10 mouse cellular contexts compared by ENCODE assay signal in genomic region chr17:30844321-30844791, GRCm38 (mm10). TPM values are rescaled to one million over a fixed set of nuclear protein-coding genes. Genes with fewer than 3 reads are reported as not detected.
DNase-seq lines count a peak whose midpoint lies in the region; ATAC-seq and TF ChIP-seq lines count a peak whose summit lies in the region.
"Had no signal": no experiment of that assay in that cellular context is flagged by ENCODE, and none has a peak within 500 bp of the region (broad histone marks: within the 10 kb centered on the region; RNA-seq: fewer than 3 reads in every experiment).

No protein-coding gene starts in this region.

- no peaks in the 10 kb centered on the region for H3K27me3 ChIP-seq in kidney, adult 2 months (replicated peaks; ENCODE audit: control insufficient read depth, insufficient read depth, low read length)
- H3K27me3 ChIP-seq in midbrain, embryonic 14.5 days (ENCODE audit: control insufficient read depth, insufficient read depth, low read length) = no peaks in the 10 kb centered on the region
- no peaks in the 10 kb centered on the region for H3K27me3 ChIP-seq in hindbrain, embryonic 13.5 days
- no peaks in the 10 kb centered on the region for H3K27me3 ChIP-seq in midbrain, embryonic 16.5 days (ENCODE audit: control insufficient read depth, insufficient read depth, low read depth, low read length)

- intact Hi-C loops in left cerebral cortex, postnatal 4 days (cut with DNase I) = no loop called here

- H3K9me3 ChIP-seq in midbrain, embryonic 14.5 days (ENCODE audit: control insufficient read depth, low read length) = no peaks in the 10 kb centered on the region
- H3K9me3 ChIP-seq in hindbrain, embryonic 13.5 days = no peaks in the 10 kb centered on the region
- H3K9me3 ChIP-seq in midbrain, embryonic 16.5 days (replicated peaks; ENCODE audit: control insufficient read depth, low read length, poor library complexity, severe bottlenecking) = no peaks in the 10 kb centered on the region

- DNase-seq in kidney, adult 2 months = peak; percentile 46
- DNase-seq in kidney, adult 11 months = no peak
- peak; percentile 40 for DNase-seq in adipocyte (ENCODE audit: low spot score)
- peak; percentile 45 for DNase-seq in cerebellum, adult 9-11 months
- peak; percentile 59 for DNase-seq in left cerebral cortex, postnatal 4 days
- DNase-seq in midbrain, embryonic 14.5 days = no peak

- H3K9ac ChIP-seq in midbrain, embryonic 14.5 days (replicated peaks; ENCODE audit: low read length) = no peak overlapping the region
- H3K9ac ChIP-seq in hindbrain, embryonic 13.5 days = no peak overlapping the region
- no peak overlapping the region for H3K9ac ChIP-seq in midbrain, embryonic 16.5 days (ENCODE audit: low read depth, low read length)

- no peaks in the 10 kb centered on the region for H3K4me1 ChIP-seq in kidney, adult 2 months (ENCODE audit: control insufficient read depth, insufficient read depth, low read length)
- peaks cover 7% of the 10 kb centered on the region; the same call in 1 of the 2 replicates for H3K4me1 ChIP-seq in midbrain, embryonic 14.5 days (ENCODE audit: control insufficient read depth, insufficient read depth, low read length)
- H3K4me1 ChIP-seq in hindbrain, embryonic 13.5 days (replicated peaks) = peaks cover 6% of the 10 kb centered on the region
- peaks cover 2% of the 10 kb centered on the region; the same call in 1 of the 2 replicates for H3K4me1 ChIP-seq in midbrain, embryonic 16.5 days (ENCODE audit: control insufficient read depth, insufficient read depth, low read length)

- no peak for ATAC-seq in midbrain, embryonic 14.5 days (ENCODE audit: low FRiP score, low TSS enrichment)
- ATAC-seq in hindbrain, embryonic 13.5 days (ENCODE audit: low FRiP score) = no peak
- no peak for ATAC-seq in midbrain, embryonic 16.5 days

- H3K36me3 ChIP-seq in kidney, adult 2 months (ENCODE audit: control insufficient read depth, insufficient read depth, low read length) = no peaks in the 10 kb centered on the region
- H3K36me3 ChIP-seq in midbrain, embryonic 14.5 days (ENCODE audit: control insufficient read depth, insufficient read depth, low read length) = no peaks in the 10 kb centered on the region
- no peaks in the 10 kb centered on the region for H3K36me3 ChIP-seq in hindbrain, embryonic 13.5 days
- H3K36me3 ChIP-seq in midbrain, embryonic 16.5 days (ENCODE audit: control insufficient read depth, insufficient read depth, low read length) = no peaks in the 10 kb centered on the region

- H3K4me2 ChIP-seq in midbrain, embryonic 14.5 days (ENCODE audit: low read length) = no peak overlapping the region
- no peak overlapping the region for H3K4me2 ChIP-seq in hindbrain, embryonic 13.5 days
- H3K4me2 ChIP-seq in midbrain, embryonic 16.5 days (ENCODE audit: low read length) = no peak overlapping the region

- no peak for TF ChIP-seq POLR2A in kidney, adult 2 months (IDR thresholded peaks at IDR 0.05; ENCODE audit: low read depth, low read length)

- H3K27ac ChIP-seq in kidney, adult 2 months (ENCODE audit: insufficient read depth, low read depth, low read length) = no peak overlapping the region
- H3K27ac ChIP-seq in midbrain, embryonic 14.5 days (replicated peaks; ENCODE audit: low read depth, low read length) = no peak overlapping the region
- no peak overlapping the region for H3K27ac ChIP-seq in hindbrain, embryonic 13.5 days
- H3K27ac ChIP-seq in midbrain, embryonic 16.5 days (ENCODE audit: low read length) = no peak overlapping the region

- H3K4me3 ChIP-seq in kidney, adult 2 months (ENCODE audit: insufficient read depth, low read depth, low read length) = no peak overlapping the region
- H3K4me3 ChIP-seq in midbrain, embryonic 14.5 days (replicated peaks; ENCODE audit: low read depth, low read length) = no peak overlapping the region
- H3K4me3 ChIP-seq in hindbrain, embryonic 13.5 days = no peak overlapping the region
- no peak overlapping the region for H3K4me3 ChIP-seq in midbrain, embryonic 16.5 days (ENCODE audit: low read depth, low read length)
- H3K4me3 ChIP-seq: megakaryocyte, embryonic 14.5 days had no signal

- no peak; the same call in 1 of the 2 replicates for TF ChIP-seq CTCF in kidney, adult 2 months (conservative IDR thresholded peaks at IDR 0.05; ENCODE audit: insufficient read depth, insufficient read length, low read depth, low read length)

- 43% methylated on average over 9 of the region's 9 CpGs for WGBS in kidney, adult 2 months
- WGBS in midbrain, embryonic 14.5 days = 60% methylated on average over 9 of the region's 9 CpGs
- 55% methylated on average over 9 of the region's 9 CpGs for WGBS in hindbrain, embryonic 13.5 days
- WGBS in midbrain, embryonic 16.5 days = 67% methylated on average over 9 of the region's 9 CpGs

RNA-seq across cellular contexts. Expression of gene Glp1r, which starts 57.3 kb away (rescaled TPM):
- polyA plus RNA-seq in kidney, adult 2 months (2012; rRNA removed) = 0.27 and 0.48 TPM in 2 replicates
- total RNA-seq in left cerebral cortex, postnatal 4 days (2021) = under 1 TPM; 0.32 to 0.58 TPM
- polyA plus RNA-seq in midbrain, embryonic 14.5 days (2014; fragmentation: Nextera tagmentation; extraction: Ambion mirVana) = 0.46 and 0.58 TPM in 2 replicates
- 0.13 and 0.22 TPM in 2 replicates for polyA plus RNA-seq in hindbrain, embryonic 13.5 days (2015; fragmentation: Nextera tagmentation; extraction: Ambion mirVana)
- 0.71 and 1.3 TPM in 2 replicates for polyA plus RNA-seq in midbrain, embryonic 16.5 days (2015; fragmentation: Nextera tagmentation; extraction: Ambion mirVana)
- total RNA-seq: hematopoietic stem cell, adult 5-6 weeks had no signal

Comparison
In these comparisons a context has a peak if more than half of its experiments do, and no peak if none do; other contexts are left out.
1. DNase-seq: peak in kidney, adult 2 months (single experiment), adipocyte (single experiment), cerebellum, adult 9-11 months (single experiment) and left cerebral cortex, postnatal 4 days (single experiment); none in kidney, adult 11 months (single experiment) and midbrain, embryonic 14.5 days (single experiment).